Mouse (Mus musculus): ENCODE data around the gene Adat2. TPM values are rescaled to one million over a fixed set of nuclear protein-coding genes. Genes with fewer than 3 reads are reported as not detected.

Gene Adat2
- 5.7 and 6.5 TPM in 2 replicates for polyA plus RNA-seq (2012; rRNA removed)

GRCm38 (mm10) chr10:13552646-13553497 is at the start of gene Adat2, which contains the start of gene Pex3:
Adat2 (plus strand) TSS chr10:13552894.
Pex3 (minus strand) TSS chr10:13553142.

Other genes with a start within 250 kb of the Adat2 start
- 4.2 and 4.8 TPM in 2 replicates for gene Phactr2, start 78.5 kb upstream of the Adat2 start, polyA plus RNA-seq (2012; rRNA removed)
- gene Fuca2, start 53.4 kb upstream of the Adat2 start, polyA plus RNA-seq (2012; rRNA removed), result 26.4 and 27.3 TPM in 2 replicates
- 31.8 and 33.3 TPM in 2 replicates for gene Pex3, start 248 bp downstream of the Adat2 start, polyA plus RNA-seq (2012; rRNA removed)